Mouse (Mus musculus) intestine, postnatal 0 days (tissue): Measurements from ENCODE around the gene 4930564D02Rik. TPM values are rescaled to one million over a fixed set of nuclear protein-coding genes. Genes with fewer than 3 reads are reported as not detected.

ENCODE experiments used
- ATAC-seq: fragments of 200-750 bp; cut with Nextera tagmentation; 2 replicates; pipeline ENCODE4 v1.8.0; 2017; ENCODE audit warnings: mild to moderate bottlenecking, moderate TSS enrichment, moderate library complexity
- H3K27ac ChIP-seq: fragments of 300-500 bp; sonication (generic); 2 replicates; pipeline ENCODE4 v1.5.1; 2014; ENCODE audit warnings: mild to moderate bottlenecking, low read depth, low read length, moderate library complexity
- H3K27me3 ChIP-seq: fragments of 300-500 bp; sonication (generic); replicated peaks from 2 replicates; pipeline ENCODE4 v1.6.1; 2014; ENCODE audit warnings: low read length, mixed read lengths; ENCODE audit not compliant: control insufficient read depth, insufficient read depth
- H3K36me3 ChIP-seq: fragments of 300-500 bp; sonication (generic); 2 replicates; pipeline ENCODE4 v1.6.1; 2014; ENCODE audit warnings: mild to moderate bottlenecking, moderate library complexity; ENCODE audit not compliant: control insufficient read depth, insufficient read depth
- H3K4me1 ChIP-seq: fragments of 300-500 bp; sonication (generic); replicated peaks from 2 replicates; pipeline ENCODE4 v1.6.1; 2014; ENCODE audit warnings: antibody characterized with exemption, low read length, mixed read lengths; ENCODE audit not compliant: control insufficient read depth, insufficient read depth
- H3K4me2 ChIP-seq: fragments of 300-500 bp; sonication (generic); replicated peaks from 2 replicates; pipeline ENCODE4 v1.6.1; 2014; ENCODE audit warnings: low read depth, mild to moderate bottlenecking, moderate library complexity
- H3K4me3 ChIP-seq: fragments of 300-500 bp; sonication (generic); 2 replicates; pipeline ENCODE4 v1.5.1; 2014; ENCODE audit warnings: low read depth, low read length
- H3K9ac ChIP-seq: fragments of 300-500 bp; sonication (generic); 2 replicates; pipeline ENCODE4 v1.6.1; 2014; ENCODE audit warnings: mild to moderate bottlenecking, low read depth, low read length
- H3K9me3 ChIP-seq: fragments of 300-500 bp; sonication (generic); 2 replicates; pipeline ENCODE4 v1.6.1; 2016; ENCODE audit warnings: mixed run types; ENCODE audit not compliant: control insufficient read depth
- CTCF ChIP-seq: sonication (generic); IDR thresholded peaks from 2 replicates; pipeline ENCODE4 v1.5.1; 2016; ENCODE audit warnings: low read depth, mild to moderate bottlenecking, control low read depth, antibody characterized with exemption, moderate library complexity
- WGBS: fragments of 180-500 bp; shearing (Covaris S2); extraction: QIAGEN DNeasy Blood & Tissue Kit; methylation state at CpG from one replicate; pipeline ENCODE4 v1.1.7; 2014; 5-methylcytosine and 5-hydroxymethylcytosine counted together
- polyA plus RNA-seq: library from polyadenylated mRNA; unstranded; fragments of >200 nt; fragmentation: Nextera tagmentation; extraction: Ambion mirVana; gene quantifications from 2 replicates; pipeline ENCODE4 v1.2.1, GENCODE M21; 2015

4930564D02Rik gene
- polyA plus RNA-seq, 1 experiment from 2014 or later, result not detected

DNA sequence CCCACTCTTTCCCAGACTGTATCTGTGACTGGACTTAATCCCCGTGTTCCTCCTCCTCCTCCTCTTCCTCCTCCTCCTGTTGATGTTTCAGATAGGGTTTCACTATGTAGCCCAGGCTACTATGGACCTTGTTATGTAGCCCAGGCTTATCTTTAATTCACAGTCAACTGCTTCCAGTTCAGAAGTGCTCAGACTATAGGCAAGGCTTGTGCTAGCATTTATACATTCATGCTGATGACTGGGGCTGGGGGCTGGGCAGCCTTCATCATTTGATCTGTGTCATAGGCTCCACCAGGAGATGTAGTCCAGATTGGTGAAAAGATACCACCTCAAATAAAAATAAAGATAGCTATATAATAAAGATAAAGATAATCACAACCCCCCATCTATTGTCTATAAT lies 4.7 kb upstream of the 4930564D02Rik start:
- no peak for ATAC-seq
- no peak overlapping the region for H3K27ac ChIP-seq
- H3K36me3 ChIP-seq, result no peaks in the 10 kb centered on the region
- TF ChIP-seq CTCF, result no peak
- no peaks in the 10 kb centered on the region for H3K4me1 ChIP-seq
- WGBS, result 71% methylated on average over 1 of the region's 1 CpGs
- no peak overlapping the region for H3K4me2 ChIP-seq
- no peak overlapping the region for H3K4me3 ChIP-seq
- H3K27me3 ChIP-seq, result 0 out of 2 replicates have a peak, but pooled peaks cover 3% of the 10 kb centered on the region
- no peaks in the 10 kb centered on the region for H3K9me3 ChIP-seq
- no peak overlapping the region for H3K9ac ChIP-seq

DNA sequence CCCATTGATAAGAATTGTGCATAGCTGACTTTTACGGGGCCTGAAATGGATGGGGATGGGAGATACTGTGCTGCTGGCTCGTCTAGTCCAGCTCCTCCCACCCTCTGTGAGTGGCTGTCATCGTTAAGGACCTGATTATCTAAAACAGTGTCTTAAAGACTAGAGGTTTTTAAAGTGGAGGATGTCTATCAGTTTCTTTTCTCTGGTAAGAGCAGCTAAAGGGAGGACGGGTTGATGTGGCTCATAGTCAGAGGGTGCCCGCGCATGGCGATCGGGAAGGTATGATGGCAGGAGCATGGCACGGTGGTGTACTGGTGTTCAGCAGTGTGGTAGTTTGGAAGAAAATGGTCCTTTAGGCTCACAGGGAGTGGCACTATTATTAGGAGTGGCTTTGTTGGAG lies 4.0 kb upstream of the 4930564D02Rik start:
- no peak for TF ChIP-seq CTCF
- 75% methylated on average over 9 of the region's 9 CpGs for WGBS

GRCm38 (mm10) chr3:105070553-105070952 lies 3.9 kb downstream of the 4930564D02Rik start:
- no peaks in the 10 kb centered on the region for H3K4me1 ChIP-seq
- no peak overlapping the region for H3K4me3 ChIP-seq
- no peaks in the 10 kb centered on the region for H3K27me3 ChIP-seq
- WGBS, result 57% methylated on average over 8 of the region's 8 CpGs
- no peak for TF ChIP-seq CTCF
- H3K9ac ChIP-seq, result no peak overlapping the region
- H3K27ac ChIP-seq, result no peak overlapping the region
- no peaks in the 10 kb centered on the region for H3K36me3 ChIP-seq
- ATAC-seq, result no peak
- no peaks in the 10 kb centered on the region for H3K9me3 ChIP-seq
- no peak overlapping the region for H3K4me2 ChIP-seq

More for the DNA sequence above, 4.0 kb upstream of the 4930564D02Rik start:
- no peak overlapping the region for H3K27ac ChIP-seq
- 0 out of 2 replicates have a peak, but pooled peaks cover 3% of the 10 kb centered on the region for H3K27me3 ChIP-seq
- no peaks in the 10 kb centered on the region for H3K9me3 ChIP-seq
- H3K9ac ChIP-seq, result no peak overlapping the region
- H3K4me2 ChIP-seq, result no peak overlapping the region
- H3K36me3 ChIP-seq, result no peaks in the 10 kb centered on the region
- no peak for ATAC-seq
- no peak overlapping the region for H3K4me3 ChIP-seq
- H3K4me1 ChIP-seq, result no peaks in the 10 kb centered on the region

- Histone ChIP-seq H3K4me1 (no peaks in the 10 kb centered on the region), H3K4me2 (no peak overlapping the region), H3K4me3 (no peak overlapping the region), H3K27me3 (no peaks in the 10 kb centered on the region), H3K27ac (no peak overlapping the region), H3K36me3 (no peaks in the 10 kb centered on the region), H3K9ac (no peak overlapping the region), H3K9me3 (no peaks in the 10 kb centered on the region)
- no peak for TF ChIP-seq CTCF
- 82% methylated on average over 5 of the region's 5 CpGs for whole genome bisulfite sequencing
- ATAC-seq, result no peak
Observed at GRCm38 (mm10) chr3:105071251-105071650, 4.6 kb downstream of the 4930564D02Rik start.

- no peak for TF ChIP-seq CTCF
- no peak overlapping the region for H3K4me2 ChIP-seq
- H3K36me3 ChIP-seq, result no peaks in the 10 kb centered on the region
- no peak for ATAC-seq
- no peak overlapping the region for H3K4me3 ChIP-seq
- no peaks in the 10 kb centered on the region for H3K27me3 ChIP-seq
- 89% methylated on average over 10 of the region's 10 CpGs for WGBS
- H3K4me1 ChIP-seq, result no peaks in the 10 kb centered on the region
- H3K27ac ChIP-seq, result no peak overlapping the region
- H3K9me3 ChIP-seq, result no peaks in the 10 kb centered on the region
- H3K9ac ChIP-seq, result no peak overlapping the region
Observed at GRCm38 (mm10) chr3:105072536-105072935, 5.9 kb downstream of the 4930564D02Rik start.

GRCm38 (mm10) chr3:105075796-105076195 lies 9.2 kb downstream of the 4930564D02Rik start:
- no peak overlapping the region for H3K4me2 ChIP-seq
- WGBS, result 90% methylated on average over 5 of the region's 5 CpGs

More at GRCm38 (mm10) chr3:105075796-105076195, 9.2 kb downstream of the 4930564D02Rik start:
- no peak for ATAC-seq
- no peak overlapping the region for H3K9ac ChIP-seq
- no peak overlapping the region for H3K27ac ChIP-seq
- no peak overlapping the region for H3K4me3 ChIP-seq
- H3K9me3 ChIP-seq, result no peaks in the 10 kb centered on the region
- no peaks in the 10 kb centered on the region for H3K4me1 ChIP-seq
- no peaks in the 10 kb centered on the region for H3K36me3 ChIP-seq
- no peaks in the 10 kb centered on the region for H3K27me3 ChIP-seq
- TF ChIP-seq CTCF, result no peak
